Mouse (Mus musculus): ENCODE results near the gene Mgat3. TPM values are rescaled to one million over a fixed set of nuclear protein-coding genes. Genes with fewer than 3 reads are reported as not detected.

The Mgat3 gene
- total and polyA plus RNA-seq, 3 experiments: not detected

DNA sequence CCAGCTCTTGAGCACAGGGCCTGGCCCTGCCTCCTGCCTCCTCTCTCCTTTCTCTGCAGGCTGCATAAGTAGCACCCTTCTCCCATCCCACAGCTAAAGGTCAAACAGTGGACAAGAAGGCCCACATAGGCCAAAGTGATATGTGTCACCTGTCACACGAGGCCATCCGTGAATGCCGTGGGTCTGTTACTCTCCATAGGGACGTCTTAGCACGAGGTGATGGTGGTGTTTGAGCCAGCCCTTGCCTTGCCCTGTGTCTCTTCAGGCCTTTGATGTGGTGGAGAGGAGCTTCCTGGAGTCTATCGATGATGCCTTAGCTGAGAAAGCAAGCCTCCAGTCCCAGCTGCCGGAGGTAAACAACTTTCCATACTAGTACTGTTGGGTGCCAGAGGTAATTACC is 24.0 kb upstream of the Mgat3 start:
- TF ChIP-seq CHD2 (IDR thresholded peaks at IDR 0.05; ENCODE audit: low read length) (no peak), ELF1 (IDR thresholded peaks at IDR 0.05; ENCODE audit: low read depth, low read length) (no peak), TCF12 (IDR thresholded peaks at IDR 0.05; ENCODE audit: low read depth, low read length) (no peak), SIN3A (IDR thresholded peaks at IDR 0.05; ENCODE audit: low read length) (no peak), ZC3H11A (IDR thresholded peaks at IDR 0.05; ENCODE audit: low read depth, low read length) (no peak), NELFE (IDR thresholded peaks at IDR 0.05; ENCODE audit: low read depth, low read length) (no peak), POLR2AphosphoS5 (IDR thresholded peaks at IDR 0.05; ENCODE audit: borderline replicate concordance, low read depth, low read length) (no peak), TAL1 (IDR thresholded peaks at IDR 0.05; ENCODE audit: low read length) (no peak), GABPA (IDR thresholded peaks at IDR 0.05; ENCODE audit: low read depth, low read length) (no peak), SMC3 (IDR thresholded peaks at IDR 0.05; ENCODE audit: low read depth, low read length) (no peak), MEF2A (IDR thresholded peaks at IDR 0.05; ENCODE audit: extremely low read depth, insufficient replicate concordance, low read depth, low read length, poor library complexity, severe bottlenecking) (no peak), MAFK (IDR thresholded peaks at IDR 0.05; ENCODE audit: borderline replicate concordance, low read depth, low read length) (no peak), CHD1 (IDR thresholded peaks at IDR 0.05; ENCODE audit: low read depth, low read length) (no peak), USF2 (IDR thresholded peaks at IDR 0.05; ENCODE audit: borderline replicate concordance in 1 of 2, insufficient read depth in 1 of 2, low read depth in 1 of 2, low read length in 2 of 2) (no peak), TBP (IDR thresholded peaks at IDR 0.05; ENCODE audit: low read depth, low read length) (no peak), MAX (IDR thresholded peaks at IDR 0.05; ENCODE audit: low read length) (no peak), E2F4 (IDR thresholded peaks at IDR 0.05; ENCODE audit: borderline replicate concordance, low read depth, low read length) (no peak)
- Histone ChIP-seq H3K4me1 (ENCODE audit: control insufficient read depth in 1 of 2, insufficient read depth in 2 of 2, low read length in 2 of 2) (no peaks in the 10 kb centered on the region), H3K9ac (ENCODE audit: control insufficient read depth, low read depth, low read length, poor library complexity, severe bottlenecking) (no peak overlapping the region), H3K79me2 (ENCODE audit: control insufficient read depth, insufficient read depth, low read length, poor library complexity) (no peaks in the 10 kb centered on the region), H3K36me3 (ENCODE audit: control insufficient read depth in 1 of 2, insufficient read depth in 2 of 2, low read length in 2 of 2) (no peaks in the 10 kb centered on the region; a peak in 1 of 4 replicates), H3K9me3 (replicated peaks; ENCODE audit: insufficient read depth, low read length) (no peaks in the 10 kb centered on the region), H3K27me3 (ENCODE audit: control insufficient read depth in 1 of 2, insufficient read depth in 2 of 2, low read length in 2 of 2) (no peaks in the 10 kb centered on the region), H3K27ac (ENCODE audit: control insufficient read depth, low read depth, low read length) (no peak overlapping the region), H3K4me3 (ENCODE audit: control insufficient read depth in 1 of 2, insufficient read depth in 1 of 2, low read depth in 2 of 2, low read length in 2 of 2) (no peak overlapping the region)
- DNase-seq (ENCODE audit: low read depth, low spot score): no peak

DNA sequence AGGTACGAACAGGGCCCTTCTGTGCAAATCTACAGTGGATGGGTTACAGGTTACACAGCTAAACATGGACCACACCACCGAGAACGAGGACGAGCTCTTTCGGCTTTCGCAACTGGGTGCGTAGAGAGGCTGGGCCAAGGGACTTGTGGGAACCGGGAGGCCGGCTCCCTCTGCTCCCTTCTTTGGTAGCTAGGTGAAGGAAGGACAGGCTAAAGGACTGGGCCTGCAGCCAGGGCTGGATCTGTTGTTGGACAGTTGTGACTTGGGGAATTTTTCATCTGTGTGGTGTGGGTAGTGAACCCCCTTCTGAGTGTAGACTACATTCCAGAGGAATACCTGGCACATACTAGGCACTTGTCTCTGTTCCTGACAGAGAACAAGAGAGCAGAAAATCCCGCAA is 20.9 kb upstream of the Mgat3 start:
- DNase-seq (ENCODE audit: low read depth, low spot score): no peak
- no peaks in the 10 kb centered on the region for H3K79me2 ChIP-seq (ENCODE audit: control insufficient read depth, insufficient read depth, low read length, poor library complexity)
- peaks cover 0 to 4% of the 10 kb centered on the region in 2 experiments; a peak in 1 of 4 replicates for H3K36me3 ChIP-seq (ENCODE audit: control insufficient read depth in 1 of 2, insufficient read depth in 2 of 2, low read length in 2 of 2)
- H3K4me3 ChIP-seq (ENCODE audit: control insufficient read depth in 1 of 2, insufficient read depth in 1 of 2, low read depth in 2 of 2, low read length in 2 of 2): no peak overlapping the region
- TF ChIP-seq USF2 (IDR thresholded peaks at IDR 0.05; ENCODE audit: borderline replicate concordance in 1 of 2, insufficient read depth in 1 of 2, low read depth in 1 of 2, low read length in 2 of 2) (no peak), SIN3A (IDR thresholded peaks at IDR 0.05; ENCODE audit: low read length) (no peak), USF1 (IDR thresholded peaks at IDR 0.05; ENCODE audit: low read depth, low read length) (no peak), UBTF (IDR thresholded peaks at IDR 0.05; ENCODE audit: borderline replicate concordance, insufficient read depth, low read depth, low read length) (no peak), ZKSCAN1 (IDR thresholded peaks at IDR 0.05; ENCODE audit: low read depth, low read length) (no peak), ZNF384 (IDR thresholded peaks at IDR 0.05; ENCODE audit: low read depth, low read length) (no peak), MYC (IDR thresholded peaks at IDR 0.05; ENCODE audit: low read depth, low read length) (no peak), MAZ (IDR thresholded peaks at IDR 0.05; ENCODE audit: low read depth, low read length) (no peak)
- H3K27me3 ChIP-seq (ENCODE audit: control insufficient read depth in 1 of 2, insufficient read depth in 2 of 2, low read length in 2 of 2): no peaks in the 10 kb centered on the region
- no peak overlapping the region for H3K27ac ChIP-seq (ENCODE audit: control insufficient read depth, low read depth, low read length)
- H3K4me1 ChIP-seq (ENCODE audit: control insufficient read depth in 1 of 2, insufficient read depth in 2 of 2, low read length in 2 of 2): no peaks in the 10 kb centered on the region
- H3K9ac ChIP-seq (ENCODE audit: control insufficient read depth, low read depth, low read length, poor library complexity, severe bottlenecking): no peak overlapping the region
- no peaks in the 10 kb centered on the region for H3K9me3 ChIP-seq (replicated peaks; ENCODE audit: insufficient read depth, low read length)
